Mouse (Mus musculus) liver, embryonic 14.5 days (tissue): ENCODE results near the gene Taar7b. TPM values are rescaled to one million over a fixed set of nuclear protein-coding genes. Genes with fewer than 3 reads are reported as not detected.

Experiments used
- ATAC-seq: fragments of 200-750 bp; cut with Nextera tagmentation; 2 replicates; pipeline ENCODE4 v1.8.0; 2017; ENCODE audit warnings: moderate number of reproducible peaks, mild to moderate bottlenecking, moderate library complexity; ENCODE audit not compliant: insufficient read depth
- DNase-seq, 3 experiments: peaks; one replicate each; pipeline ENCODE4 v3.0.0-alpha.2; 2012 to 2013; ENCODE audit warnings: low read depth in 3 of 3, low spot score in 3 of 3
- H3K27ac ChIP-seq: fragments of 300-500 bp; sonication (generic); 2 replicates; pipeline ENCODE4 v1.5.1; 2014; ENCODE audit warnings: moderate library complexity, mild to moderate bottlenecking, control low read depth, inconsistent platforms
- H3K27me3 ChIP-seq: fragments of 300-500 bp; sonication (generic); 2 replicates; pipeline ENCODE4 v1.6.1; 2014; ENCODE audit warnings: mild to moderate bottlenecking, low read length, moderate library complexity; ENCODE audit not compliant: control insufficient read depth, insufficient read depth
- H3K36me3 ChIP-seq: fragments of 300-500 bp; sonication (generic); replicated peaks from 2 replicates; pipeline ENCODE4 v1.6.1; 2014; ENCODE audit warnings: low read depth; ENCODE audit not compliant: control insufficient read depth, insufficient read depth
- H3K4me1 ChIP-seq, 2 experiments: fragments of 200-500 bp in 1 of 2; fragments of 300-500 bp in 1 of 2; sonication (generic) in 1 of 2; replicated peaks; 2 replicates each; pipeline ENCODE4 v1.6.1; 2012 to 2014; ENCODE audit warnings: antibody characterized with exemption in 1 of 2, inconsistent platforms in 1 of 2, low read length in 1 of 2; ENCODE audit not compliant: control insufficient read depth in 2 of 2, insufficient read depth in 2 of 2
- H3K4me2 ChIP-seq: fragments of 300-500 bp; sonication (generic); 2 replicates; pipeline ENCODE4 v1.6.1; 2014; ENCODE audit warnings: low read depth, mild to moderate bottlenecking, control low read depth, moderate library complexity
- H3K4me3 ChIP-seq, 2 experiments: fragments of 200-500 bp in 1 of 2; fragments of 300-500 bp in 1 of 2; sonication (generic) in 1 of 2; 2 replicates each; pipeline ENCODE4 v1.5.1; 2012 to 2014; ENCODE audit warnings: low read depth in 2 of 2, low read length in 2 of 2, mild to moderate bottlenecking in 2 of 2, control low read depth in 1 of 2, inconsistent platforms in 1 of 2, moderate library complexity in 1 of 2; ENCODE audit not compliant: insufficient read depth in 1 of 2
- H3K9ac ChIP-seq: fragments of 300-500 bp; sonication (generic); replicated peaks from 2 replicates; pipeline ENCODE4 v1.6.1; 2014; ENCODE audit warnings: mild to moderate bottlenecking, control low read depth, moderate library complexity
- H3K9me3 ChIP-seq: fragments of 300-500 bp; sonication (generic); 2 replicates; pipeline ENCODE4 v1.6.1; 2016; ENCODE audit warnings: low read length, mixed read lengths; ENCODE audit not compliant: control insufficient read depth
- CTCF ChIP-seq: IDR thresholded peaks from 2 replicates; pipeline ENCODE4 v1.5.1; 2016; ENCODE audit warnings: antibody characterized with exemption, low read depth, control low read depth
- EP300 ChIP-seq: IDR thresholded peaks from 2 replicates; pipeline ENCODE4 v1.6.1; 2016; ENCODE audit warnings: antibody characterized with exemption, low read depth
- WGBS: fragments of 180-500 bp; shearing (Covaris S2); extraction: QIAGEN DNeasy Blood & Tissue Kit; methylation state at CpG from one replicate; pipeline ENCODE4 v1.1.7; 2014; ENCODE audit not compliant: insufficient replicate concordance; 5-methylcytosine and 5-hydroxymethylcytosine counted together
- polyA plus RNA-seq, 2 experiments: library from polyadenylated mRNA; depleted of rRNA in 1 of 2; stranded (reverse) in 1 of 2; unstranded in 1 of 2; fragments of >200 nt; fragmentation: Nextera tagmentation in 1 of 2; extraction: Ambion mirVana in 1 of 2; gene quantifications; 2 replicates each; pipeline versions ENCODE4 v1.2.1 to v1.2.3; 2012 to 2014

Gene Taar7b
- polyA plus RNA-seq, 2 experiments = not detected

DNA sequence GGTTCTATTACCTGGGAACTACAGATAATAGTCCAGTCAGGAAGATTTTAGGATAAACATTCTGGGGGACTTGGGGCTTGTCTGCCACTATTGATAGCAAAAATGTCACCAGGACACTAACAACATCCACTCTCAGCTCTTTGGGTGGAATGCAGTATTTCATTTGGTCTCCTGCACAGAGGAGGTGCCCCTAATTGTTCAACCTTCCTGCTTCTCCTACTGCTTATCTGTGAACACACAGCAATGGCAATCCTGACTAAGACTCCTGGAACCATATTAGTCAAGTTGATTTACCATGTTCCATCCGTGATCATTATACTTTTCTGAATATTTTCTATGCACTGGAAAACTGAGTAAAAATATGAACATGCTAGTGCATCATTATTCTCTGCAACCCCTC, 8.4 kb downstream of the Taar7b start:
- H3K27ac ChIP-seq = no peak overlapping the region
- no peak overlapping the region for H3K9ac ChIP-seq
- ATAC-seq = peak; percentile 66; the same call in 1 of the 2 replicates
- no peak overlapping the region for H3K4me3 ChIP-seq
- H3K36me3 ChIP-seq = no peaks in the 10 kb centered on the region
- 29% methylated on average over 1 of the region's 1 CpGs for WGBS
- H3K9me3 ChIP-seq = no peaks in the 10 kb centered on the region
- TF ChIP-seq EP300 (peak; percentile 43; the same call in 1 of the 2 replicates), CTCF (no peak)
- no peak overlapping the region for H3K4me2 ChIP-seq
- no peaks in the 10 kb centered on the region for H3K27me3 ChIP-seq
- H3K4me1 ChIP-seq = peaks cover 13 to 22% of the 10 kb centered on the region in 2 experiments
- peak in 1 of 3 experiments; percentile 4 for DNase-seq

DNA sequence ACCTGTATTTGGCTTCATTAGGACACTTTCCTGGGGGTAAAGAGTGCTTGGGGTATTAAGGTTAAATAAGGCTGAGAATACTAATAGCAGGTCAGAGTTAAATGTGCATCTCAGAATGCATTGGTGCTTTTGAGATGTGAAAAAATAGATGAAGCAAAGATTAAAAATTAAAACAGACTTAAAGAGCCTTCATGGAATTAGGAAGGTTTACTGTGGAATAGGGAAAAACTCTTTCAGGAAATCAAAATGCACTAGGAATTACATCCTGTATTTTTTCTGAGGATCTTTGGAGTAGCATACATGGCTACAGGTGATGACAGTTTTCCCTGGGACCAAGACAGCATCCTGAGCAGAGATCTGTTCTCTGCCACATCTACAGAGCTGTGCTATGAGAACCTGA, 27.2 kb downstream of the Taar7b start, which contains the start of gene Taar7d:
TSS of gene Taar7d (plus strand) at position 301 of the 400 bp plus-strand sequence.
- H3K27ac ChIP-seq = no peak within 1 kb of the TSS
- no peaks in the 10 kb centered on the region for H3K36me3 ChIP-seq
- no peak within 1 kb of the TSS for H3K4me3 ChIP-seq
- no peak within 1 kb of the TSS for H3K4me2 ChIP-seq
- no peak within 1 kb of the TSS for H3K9ac ChIP-seq
- no peaks in the 10 kb centered on the region for H3K9me3 ChIP-seq
- ATAC-seq (no peak), DNase-seq (no peak)
- H3K27me3 ChIP-seq = no peaks in the 10 kb centered on the region
- no peak for TF ChIP-seq CTCF
- TF ChIP-seq EP300 = no peak
- no peaks in the 10 kb centered on the region for H3K4me1 ChIP-seq

DNA sequence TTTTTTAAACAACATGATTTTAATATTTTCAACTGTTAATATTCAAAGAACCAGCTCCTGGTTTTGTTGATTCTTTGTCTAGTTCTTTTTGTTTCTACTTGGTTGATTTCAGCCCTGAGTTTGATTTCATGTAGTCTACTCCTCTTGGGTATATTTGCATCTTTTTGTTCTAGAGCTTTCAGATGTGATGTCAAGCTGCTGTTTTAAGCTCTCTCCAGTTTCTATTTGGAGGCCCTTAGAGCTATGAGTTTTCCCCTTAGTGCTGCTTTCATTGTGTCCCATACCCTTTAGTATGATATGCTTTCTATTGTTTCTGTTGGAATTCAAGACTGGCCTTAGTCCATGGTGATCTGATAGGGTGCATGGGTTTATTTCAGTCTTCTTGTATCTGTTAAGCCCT, 31.6 kb downstream of the Taar7b start:
- DNase-seq = no peak
- no peak overlapping the region for H3K9ac ChIP-seq
- H3K4me2 ChIP-seq = no peak overlapping the region
- TF ChIP-seq CTCF = no peak
- no peak for TF ChIP-seq EP300
- no peaks in the 10 kb centered on the region for H3K4me1 ChIP-seq
- H3K36me3 ChIP-seq = no peaks in the 10 kb centered on the region
- ATAC-seq = no peak
- no peaks in the 10 kb centered on the region for H3K9me3 ChIP-seq
- H3K4me3 ChIP-seq = no peak overlapping the region
- H3K27ac ChIP-seq = no peak overlapping the region
- H3K27me3 ChIP-seq = no peaks in the 10 kb centered on the region

DNA sequence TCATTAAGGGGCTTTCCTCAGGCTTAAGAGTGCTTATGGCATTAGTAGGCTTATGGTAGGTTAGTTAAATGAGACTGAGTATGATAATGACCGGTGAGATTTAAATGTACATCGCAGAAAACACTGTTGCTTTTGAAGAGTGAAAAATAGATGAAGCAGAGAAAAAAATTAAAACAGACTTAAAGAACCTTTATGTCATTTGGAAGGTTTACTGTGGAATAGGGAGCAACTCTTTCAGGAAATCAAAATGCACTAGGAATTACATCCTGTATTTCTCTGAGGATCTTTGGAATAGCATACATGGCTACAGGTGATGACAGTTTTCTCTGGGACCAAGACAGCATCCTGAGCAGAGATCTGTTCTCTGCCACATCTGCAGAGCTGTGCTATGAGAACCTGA, 37.6 kb downstream of the Taar7b start, which contains the start of gene Taar7e:
TSS of gene Taar7e (plus strand) at position 301 of the 400 bp plus-strand sequence.
- DNase-seq = no peak
- no peaks in the 10 kb centered on the region for H3K9me3 ChIP-seq
- no peak within 1 kb of the TSS for H3K9ac ChIP-seq
- no peak within 1 kb of the TSS for H3K4me3 ChIP-seq
- WGBS = 78% methylated on average over 2 of the region's 2 CpGs
- H3K4me1 ChIP-seq = peaks cover 3 to 11% of the 10 kb centered on the region in 2 experiments; a peak in 3 of 4 replicates
- no peak within 1 kb of the TSS for H3K4me2 ChIP-seq
- TF ChIP-seq EP300 = no peak
- no peak for TF ChIP-seq CTCF
- no peak for ATAC-seq
- no peaks in the 10 kb centered on the region for H3K27me3 ChIP-seq
- no peaks in the 10 kb centered on the region for H3K36me3 ChIP-seq
- H3K27ac ChIP-seq = no peak within 1 kb of the TSS

DNA sequence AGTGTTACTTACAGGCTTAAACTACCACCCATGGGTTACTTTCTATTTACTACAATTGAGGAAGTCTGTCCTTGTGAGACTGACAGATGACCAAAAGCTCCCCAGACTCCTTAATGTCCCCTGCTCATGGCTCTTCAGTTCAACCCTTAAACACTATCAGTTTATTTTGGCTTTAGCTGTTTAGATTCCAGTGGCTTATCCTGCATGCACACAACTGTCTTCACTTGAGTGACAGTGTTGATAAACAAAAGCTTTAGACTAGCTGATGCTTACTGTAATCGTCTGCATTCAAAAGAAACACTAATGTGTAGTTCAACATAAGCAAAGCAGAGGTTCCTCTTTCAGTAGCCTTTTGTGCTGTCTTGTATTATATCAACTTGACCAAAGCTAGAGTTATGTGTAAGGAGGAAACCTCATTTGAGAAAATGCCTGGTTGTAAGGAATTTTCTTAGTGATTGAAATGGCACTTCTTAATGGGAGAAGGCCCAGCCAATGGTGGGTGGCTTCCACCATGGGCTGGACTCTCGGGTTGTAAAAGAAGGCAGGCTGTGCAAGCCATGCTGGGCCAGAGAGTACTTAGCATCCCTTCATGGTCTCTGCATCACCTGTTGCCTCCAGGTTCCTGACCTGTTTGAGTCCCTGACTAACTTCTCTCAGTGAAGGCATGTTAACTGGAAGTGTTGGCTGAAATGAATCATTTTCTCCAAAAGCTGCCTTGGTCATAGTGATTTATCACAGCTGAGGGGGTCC, 40.6 kb downstream of the Taar7b start:
- Histone ChIP-seq H3K9ac (no peak overlapping the region), H3K27ac (no peak overlapping the region; the same call in 1 of the 2 replicates), H3K27me3 (no peaks in the 10 kb centered on the region), H3K36me3 (no peaks in the 10 kb centered on the region), H3K9me3 (no peaks in the 10 kb centered on the region), H3K4me2 (peak overlapping the region; percentile 8; the same call in 1 of the 2 replicates), H3K4me1 (peaks cover 3 to 11% of the 10 kb centered on the region in 2 experiments; a peak in 3 of 4 replicates), H3K4me3 (no peak overlapping the region)
- peak in 2 of 3 experiments; percentile 26 to 34 for DNase-seq
- TF ChIP-seq EP300 = peak; percentile 74
- TF ChIP-seq CTCF = no peak
- 36% methylated on average over 2 of the region's 2 CpGs for WGBS
- ATAC-seq = peak; percentile 89
